Mouse (Mus musculus): ENCODE measurements around the gene Fam129b. TPM values are rescaled to one million over a fixed set of nuclear protein-coding genes. Genes with fewer than 3 reads are reported as not detected.

Gene Fam129b
- total and polyA plus RNA-seq, 3 experiments = 17.5 to 20.0 TPM; not detected in 1

DNA sequence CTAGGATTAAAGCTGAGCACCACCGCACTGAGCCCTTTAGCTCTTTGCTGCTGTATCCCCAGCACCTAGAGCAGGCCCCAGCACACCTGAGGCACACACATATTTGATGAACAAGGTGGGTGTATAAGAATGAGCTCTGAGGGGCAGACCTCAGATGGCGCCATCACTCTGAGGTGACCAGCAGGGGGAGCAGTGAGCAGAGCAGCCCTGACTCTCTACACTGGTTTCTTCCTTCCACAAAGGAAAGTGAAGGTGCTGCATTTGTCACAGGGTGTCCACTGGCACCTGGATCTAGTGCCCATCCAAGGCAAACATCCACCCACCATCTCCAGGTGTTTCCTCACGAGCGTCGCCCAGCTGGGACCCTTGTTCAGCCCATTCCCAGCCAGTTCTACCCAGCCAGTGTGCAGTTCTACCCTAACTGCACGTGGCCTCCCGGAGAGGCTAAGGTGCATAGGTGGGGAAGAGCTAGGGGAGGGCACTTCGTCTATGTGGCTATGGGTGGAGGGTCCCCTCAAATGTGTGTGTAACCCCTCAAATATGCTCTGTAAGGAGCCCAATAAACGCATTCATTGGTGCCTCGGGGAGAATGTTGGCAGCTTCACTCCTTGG, 16.8 kb upstream of the Fam129b start:
- Histone ChIP-seq H3K4me1 (ENCODE audit: control insufficient read depth in 1 of 2, insufficient read depth in 2 of 2, low read length in 2 of 2) (no peaks in the 10 kb centered on the region; a peak in 1 of 4 replicates), H3K9ac (ENCODE audit: control insufficient read depth, low read depth, low read length, poor library complexity, severe bottlenecking) (no peak overlapping the region), H3K27me3 (ENCODE audit: control insufficient read depth in 1 of 2, insufficient read depth in 2 of 2, low read length in 2 of 2) (no peaks in the 10 kb centered on the region), H3K27ac (ENCODE audit: control insufficient read depth, low read depth, low read length) (no peak overlapping the region), H3K36me3 (ENCODE audit: control insufficient read depth in 1 of 2, insufficient read depth in 2 of 2, low read length in 2 of 2) (no peaks in the 10 kb centered on the region), H3K79me2 (ENCODE audit: control insufficient read depth, insufficient read depth, low read length, poor library complexity) (no peaks in the 10 kb centered on the region), H3K9me3 (replicated peaks; ENCODE audit: insufficient read depth, low read length) (no peaks in the 10 kb centered on the region), H3K4me3 (ENCODE audit: control insufficient read depth in 1 of 2, insufficient read depth in 1 of 2, low read depth in 2 of 2, low read length in 2 of 2) (no peak overlapping the region)
- TF ChIP-seq MXI1 (IDR thresholded peaks at IDR 0.05; ENCODE audit: low read depth, low read length) = no peak
- TF ChIP-seq ZNF384 (IDR thresholded peaks at IDR 0.05; ENCODE audit: low read depth, low read length) = no peak
- TF ChIP-seq SIN3A (IDR thresholded peaks at IDR 0.05; ENCODE audit: low read length) = no peak
- peak; percentile 56 for TF ChIP-seq SMC3 (IDR thresholded peaks at IDR 0.05; ENCODE audit: low read depth, low read length)
- no peak for TF ChIP-seq POLR2AphosphoS5 (IDR thresholded peaks at IDR 0.05; ENCODE audit: borderline replicate concordance, low read depth, low read length)
- TF ChIP-seq NELFE (IDR thresholded peaks at IDR 0.05; ENCODE audit: low read depth, low read length) = no peak
- TF ChIP-seq CTCF (IDR thresholded peaks at IDR 0.05 in 2 of 3, conservative IDR thresholded peaks at IDR 0.05 in 1 of 3; ENCODE audit: control insufficient read depth in 1 of 3, insufficient read depth in 1 of 3, low read depth in 2 of 3, low read length in 3 of 3, poor library complexity in 1 of 3, severe bottlenecking in 1 of 3) = peak; percentile 91 to 95 (median 93)
- TF ChIP-seq RAD21 (IDR thresholded peaks at IDR 0.05; ENCODE audit: low read depth, low read length) = peak; percentile 21
- DNase-seq (ENCODE audit: low read depth, low spot score) = peak; percentile 77

DNA sequence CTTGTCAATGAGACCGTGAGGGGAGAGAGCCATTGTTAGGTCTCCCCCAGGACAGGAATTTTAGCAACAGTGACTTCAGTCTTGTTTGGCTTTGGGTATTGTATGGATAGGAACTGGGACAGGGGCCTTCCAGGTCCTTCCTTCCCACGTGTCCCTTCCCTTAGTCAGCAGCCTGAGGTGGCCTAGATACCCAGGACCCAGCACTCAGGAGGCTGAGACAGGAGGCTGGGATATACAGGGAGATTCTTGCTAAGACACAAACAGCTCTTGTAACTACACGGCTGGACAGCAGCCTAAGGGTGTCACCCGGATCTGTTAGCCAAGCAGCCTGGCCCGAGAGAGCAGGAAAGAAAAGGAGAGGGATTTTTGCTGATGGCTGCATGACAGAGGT, 16.3 kb upstream of the Fam129b start:
- no peak for TF ChIP-seq RAD21 (IDR thresholded peaks at IDR 0.05; ENCODE audit: low read depth, low read length)
- TF ChIP-seq POLR2A (IDR thresholded peaks at IDR 0.05; ENCODE audit: control insufficient read depth in 1 of 2, insufficient read depth in 1 of 2, low read depth in 1 of 2, low read length in 2 of 2, poor library complexity in 1 of 2) = no peak
- H3K27me3 ChIP-seq (ENCODE audit: control insufficient read depth in 1 of 2, insufficient read depth in 2 of 2, low read length in 2 of 2) = no peaks in the 10 kb centered on the region
- H3K27ac ChIP-seq (ENCODE audit: control insufficient read depth, low read depth, low read length) = no peak overlapping the region
- H3K79me2 ChIP-seq (ENCODE audit: control insufficient read depth, insufficient read depth, low read length, poor library complexity) = no peaks in the 10 kb centered on the region
- H3K9ac ChIP-seq (ENCODE audit: control insufficient read depth, low read depth, low read length, poor library complexity, severe bottlenecking) = no peak overlapping the region
- no peaks in the 10 kb centered on the region for H3K36me3 ChIP-seq (ENCODE audit: control insufficient read depth in 1 of 2, insufficient read depth in 2 of 2, low read length in 2 of 2)
- DNase-seq (ENCODE audit: low read depth, low spot score) = no peak
- H3K4me1 ChIP-seq (ENCODE audit: control insufficient read depth in 1 of 2, insufficient read depth in 2 of 2, low read length in 2 of 2) = no peaks in the 10 kb centered on the region; a peak in 1 of 4 replicates
- H3K9me3 ChIP-seq (replicated peaks; ENCODE audit: insufficient read depth, low read length) = no peaks in the 10 kb centered on the region
- H3K4me3 ChIP-seq (ENCODE audit: control insufficient read depth in 1 of 2, insufficient read depth in 1 of 2, low read depth in 2 of 2, low read length in 2 of 2) = no peak overlapping the region

GRCm38 (mm10) chr2:32860799-32861198, 15.1 kb upstream of the Fam129b start:
- TF ChIP-seq MAZ (IDR thresholded peaks at IDR 0.05; ENCODE audit: low read depth, low read length) (no peak), GABPA (IDR thresholded peaks at IDR 0.05; ENCODE audit: low read depth, low read length) (no peak), EP300 (IDR thresholded peaks at IDR 0.05; ENCODE audit: low read depth in 1 of 2, low read length in 2 of 2) (no peak), POLR2A (IDR thresholded peaks at IDR 0.05; ENCODE audit: control insufficient read depth in 1 of 2, insufficient read depth in 1 of 2, low read depth in 1 of 2, low read length in 2 of 2, poor library complexity in 1 of 2) (no peak), POLR2AphosphoS2 (IDR thresholded peaks at IDR 0.05; ENCODE audit: low read length) (no peak), MYB (IDR thresholded peaks at IDR 0.05; ENCODE audit: low read depth, low read length) (no peak), ELF1 (IDR thresholded peaks at IDR 0.05; ENCODE audit: low read depth, low read length) (no peak), RCOR1 (IDR thresholded peaks at IDR 0.05; ENCODE audit: low read depth, low read length) (no peak), USF2 (IDR thresholded peaks at IDR 0.05; ENCODE audit: borderline replicate concordance in 1 of 2, insufficient read depth in 1 of 2, low read depth in 1 of 2, low read length in 2 of 2) (no peak), ETS1 (IDR thresholded peaks at IDR 0.05; ENCODE audit: low read depth, low read length) (no peak)
- Histone ChIP-seq H3K27me3 (ENCODE audit: control insufficient read depth in 1 of 2, insufficient read depth in 2 of 2, low read length in 2 of 2) (no peaks in the 10 kb centered on the region), H3K4me1 (ENCODE audit: control insufficient read depth in 1 of 2, insufficient read depth in 2 of 2, low read length in 2 of 2) (no peaks in the 10 kb centered on the region; a peak in 1 of 4 replicates), H3K36me3 (ENCODE audit: control insufficient read depth in 1 of 2, insufficient read depth in 2 of 2, low read length in 2 of 2) (no peaks in the 10 kb centered on the region), H3K4me3 (ENCODE audit: control insufficient read depth in 1 of 2, insufficient read depth in 1 of 2, low read depth in 2 of 2, low read length in 2 of 2) (no peak overlapping the region), H3K9ac (ENCODE audit: control insufficient read depth, low read depth, low read length, poor library complexity, severe bottlenecking) (no peak overlapping the region), H3K79me2 (ENCODE audit: control insufficient read depth, insufficient read depth, low read length, poor library complexity) (no peaks in the 10 kb centered on the region), H3K27ac (ENCODE audit: control insufficient read depth, low read depth, low read length) (no peak overlapping the region), H3K9me3 (replicated peaks; ENCODE audit: insufficient read depth, low read length) (no peaks in the 10 kb centered on the region)
- DNase-seq (ENCODE audit: low read depth, low spot score) = no peak
